Comparison of ENCODE assay signal across 8 mouse cellular contexts in genomic region chr16:50045552-50046547, GRCm38 (mm10).
DNase-seq lines count a peak whose midpoint lies in the region; ATAC-seq and TF ChIP-seq lines count a peak whose summit lies in the region.

No protein-coding gene starts in this region.

- no peaks in the 10 kb centered on the region for H3K9me3 ChIP-seq in ES-E14 (ENCODE audit: control insufficient read depth, insufficient read depth, low read depth, low read length)
- H3K9me3 ChIP-seq in forebrain, embryonic 16.5 days (ENCODE audit: control insufficient read depth, low read length), result no peaks in the 10 kb centered on the region
- H3K9me3 ChIP-seq in liver, postnatal 0 days (ENCODE audit: low read length), result no peaks in the 10 kb centered on the region
- H3K9me3 ChIP-seq in neural tube, embryonic 14.5 days (ENCODE audit: control insufficient read depth, low read length), result no peaks in the 10 kb centered on the region

- 6% methylated on average over 32 of the region's 32 CpGs for WGBS in forebrain, embryonic 16.5 days
- 7% methylated on average over 32 of the region's 32 CpGs for WGBS in liver, postnatal 0 days (ENCODE audit: insufficient replicate concordance)
- 9% methylated on average over 32 of the region's 32 CpGs for WGBS in neural tube, embryonic 14.5 days

- no peak overlapping the region for H3K27ac ChIP-seq in ES-E14 (ENCODE audit: insufficient read depth, low read depth, low read length, poor library complexity, severe bottlenecking)
- H3K27ac ChIP-seq in forebrain, embryonic 16.5 days (ENCODE audit: low read length), result no peak overlapping the region
- H3K27ac ChIP-seq in liver, postnatal 0 days (ENCODE audit: low read depth), result no peak overlapping the region
- H3K27ac ChIP-seq in neural tube, embryonic 14.5 days (ENCODE audit: low read depth, low read length), result no peak overlapping the region
- H3K27ac ChIP-seq in testis, adult 2 months (ENCODE audit: control insufficient read depth, insufficient read depth, low read depth, low read length), result no peak overlapping the region

- TF ChIP-seq POLR2A in testis, adult 2 months (IDR thresholded peaks at IDR 0.05; ENCODE audit: control insufficient read depth, low read depth, low read length), result no peak

- H3K27me3 ChIP-seq in forebrain, embryonic 16.5 days (replicated peaks; ENCODE audit: control insufficient read depth, insufficient read depth, low read length), result no peaks in the 10 kb centered on the region
- H3K27me3 ChIP-seq in liver, postnatal 0 days (ENCODE audit: insufficient read depth, low read length), result no peaks in the 10 kb centered on the region
- H3K27me3 ChIP-seq in neural tube, embryonic 14.5 days (ENCODE audit: control insufficient read depth, insufficient read depth, low read length), result no peaks in the 10 kb centered on the region
- no peaks in the 10 kb centered on the region for H3K27me3 ChIP-seq in testis, adult 2 months (ENCODE audit: control insufficient read depth, insufficient read depth, low read length)

- H3K36me3 ChIP-seq in ES-E14 (ENCODE audit: control insufficient read depth, insufficient read depth, low read length, poor library complexity, severe bottlenecking), result no peaks in the 10 kb centered on the region
- no peaks in the 10 kb centered on the region for H3K36me3 ChIP-seq in forebrain, embryonic 16.5 days (ENCODE audit: control insufficient read depth, insufficient read depth)
- H3K36me3 ChIP-seq in liver, postnatal 0 days (replicated peaks; ENCODE audit: insufficient read depth, low read length), result no peaks in the 10 kb centered on the region
- no peaks in the 10 kb centered on the region for H3K36me3 ChIP-seq in neural tube, embryonic 14.5 days (ENCODE audit: control insufficient read depth, insufficient read depth, low read length)
- H3K36me3 ChIP-seq in testis, adult 2 months (ENCODE audit: control insufficient read depth, insufficient read depth, low read length), result no peaks in the 10 kb centered on the region

- H3K9ac ChIP-seq in ES-E14 (ENCODE audit: insufficient read depth, low read depth, low read length, poor library complexity, severe bottlenecking), result no peak overlapping the region
- H3K9ac ChIP-seq in forebrain, embryonic 16.5 days (replicated peaks; ENCODE audit: low read depth, low read length), result peak overlapping the region; percentile 57
- 0 out of 2 replicates have a peak overlapping the region, but pooled peaks have one; percentile 4 for H3K9ac ChIP-seq in liver, postnatal 0 days (replicated peaks)
- H3K9ac ChIP-seq in neural tube, embryonic 14.5 days (replicated peaks; ENCODE audit: low read depth, low read length), result peak overlapping the region; percentile 43; the same call in 1 of the 2 replicates

- in situ Hi-C loops in ES-E14 (cut with MboI; ENCODE audit: low sequenced_read_pairs in 2 of 2, unreplicated experiment in 2 of 2), result no loop called here

- DNase-seq in ES-E14 (ENCODE audit: low read depth, low spot score), result peak; percentile 48
- DNase-seq in cerebellum, adult 18-20 months, result peak; percentile 90 to 91
- peak; percentile 68 to 75 for DNase-seq in heart, postnatal 36 days
- DNase-seq in layer of hippocampus, adult 18-20 months (ENCODE audit: low spot score in 2 of 2), result peak; percentile 58 to 88
- peak; percentile 76 for DNase-seq in liver, postnatal 0 days

- H3K4me3 ChIP-seq in ES-E14 (ENCODE audit: insufficient read depth in 1 of 2, low read depth in 1 of 2, low read length in 2 of 2, poor library complexity in 1 of 2, severe bottlenecking in 1 of 2), result peak overlapping the region; percentile 50 to 62
- peak overlapping the region; percentile 46 for H3K4me3 ChIP-seq in forebrain, embryonic 16.5 days (replicated peaks; ENCODE audit: low read length)
- peak overlapping the region; percentile 35 for H3K4me3 ChIP-seq in liver, postnatal 0 days (ENCODE audit: low read depth, low read length)
- peak overlapping the region; percentile 31 for H3K4me3 ChIP-seq in neural tube, embryonic 14.5 days (ENCODE audit: low read depth, low read length)
- H3K4me3 ChIP-seq in testis, adult 2 months (ENCODE audit: control insufficient read depth, low read depth, low read length), result peak overlapping the region; percentile 54

- H3K4me1 ChIP-seq in ES-E14 (ENCODE audit: control insufficient read depth in 2 of 2, insufficient read depth in 2 of 2, low read length in 2 of 2, poor library complexity in 1 of 2), result no peaks in the 10 kb centered on the region
- peaks cover 5% of the 10 kb centered on the region for H3K4me1 ChIP-seq in forebrain, embryonic 16.5 days (replicated peaks; ENCODE audit: control insufficient read depth, insufficient read depth, low read length)
- H3K4me1 ChIP-seq in liver, postnatal 0 days (ENCODE audit: insufficient read depth), result 0 out of 2 replicates have a peak, but pooled peaks cover 3% of the 10 kb centered on the region
- H3K4me1 ChIP-seq in neural tube, embryonic 14.5 days (ENCODE audit: control insufficient read depth, insufficient read depth, low read length), result no peaks in the 10 kb centered on the region
- peaks cover 7% of the 10 kb centered on the region for H3K4me1 ChIP-seq in testis, adult 2 months (ENCODE audit: control insufficient read depth, insufficient read depth, low read length)

- intact Hi-C loops in heart, postnatal 36 days (cut with DNase I), result loop anchor here (2.0 to 10.0 kb wide), 3 partner anchors 189 to 689 kb away; no protein-coding TSS in a partner anchor

- peak overlapping the region; percentile 82 for H3K4me2 ChIP-seq in forebrain, embryonic 16.5 days (ENCODE audit: low read length)
- H3K4me2 ChIP-seq in liver, postnatal 0 days (ENCODE audit: low read depth, low read length), result peak overlapping the region; percentile 69
- H3K4me2 ChIP-seq in neural tube, embryonic 14.5 days (ENCODE audit: low read depth, low read length), result peak overlapping the region; percentile 63

- peak; percentile 90 for ATAC-seq in forebrain, embryonic 16.5 days
- peak; percentile 87 for ATAC-seq in liver, postnatal 0 days
- ATAC-seq in neural tube, embryonic 14.5 days (ENCODE audit: low read depth), result peak; percentile 93

- TF ChIP-seq EP300 in liver, postnatal 0 days (IDR thresholded peaks at IDR 0.05; ENCODE audit: low read depth), result no peak

- TF ChIP-seq CTCF in liver, postnatal 0 days (IDR thresholded peaks at IDR 0.05; ENCODE audit: low read depth), result peak; percentile 77
- peak; percentile 60; the same call in 1 of the 2 replicates for TF ChIP-seq CTCF in testis, adult 2 months (IDR thresholded peaks at IDR 0.05; ENCODE audit: control insufficient read depth, insufficient read depth, insufficient replicate concordance, low read depth, low read length)

TF ChIP-seq in ES-E14, 5 proteins besides CTCF, POLR2A, EP300 and RAD21:
- TF ChIP-seq ZC3H11A (IDR thresholded peaks at IDR 0.05; ENCODE audit: borderline replicate concordance, low read depth, low read length) (peak; percentile 50), HCFC1 (IDR thresholded peaks at IDR 0.05; ENCODE audit: borderline replicate concordance, insufficient read depth, low read length) (no peak), MAFK (IDR thresholded peaks at IDR 0.05; ENCODE audit: insufficient read depth, low read depth, low read length) (no peak)
